Mouse (Mus musculus): ENCODE results near the gene Pip4k2c. TPM values are rescaled to one million over a fixed set of nuclear protein-coding genes. Genes with fewer than 3 reads are reported as not detected.

Gene Pip4k2c
- polyA plus RNA-seq, 1 experiment from 2014 or later, result 45.0 TPM

DNA sequence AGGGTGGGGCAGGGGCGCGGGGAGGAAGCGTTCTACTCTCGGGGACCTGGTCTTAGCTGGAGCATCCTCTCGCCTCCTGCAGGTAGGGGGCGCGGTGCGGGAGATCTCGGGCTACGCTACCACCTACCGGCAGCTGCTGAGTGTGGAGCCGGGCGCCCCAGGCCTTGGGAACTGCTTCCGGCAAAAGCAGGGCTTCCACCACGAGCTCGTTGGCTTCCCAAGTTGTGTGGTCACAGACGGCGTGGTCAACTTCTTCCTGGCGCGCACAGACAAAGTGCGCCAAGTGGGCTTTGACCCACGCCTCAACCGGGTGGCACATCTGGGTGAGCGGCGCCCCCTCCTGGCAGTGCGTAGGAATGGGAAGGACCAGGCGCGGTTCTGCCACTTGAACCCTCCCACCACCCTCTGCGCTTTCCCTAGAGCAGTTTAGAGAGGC lies 40.5 kb downstream of the Pip4k2c start:
- Histone ChIP-seq H3K9me3 (replicated peaks; ENCODE audit: low read length) (no peaks in the 10 kb centered on the region), H3K36me3 (ENCODE audit: insufficient read depth, low read length) (no peaks in the 10 kb centered on the region), H3K9ac (ENCODE audit: low read depth, low read length) (no peak overlapping the region), H3K4me2 (ENCODE audit: low read length) (peak overlapping the region; percentile 64), H3K4me3 (replicated peaks; ENCODE audit: low read depth, low read length) (peak overlapping the region; percentile 25), H3K27me3 (ENCODE audit: insufficient read depth, low read length) (no peaks in the 10 kb centered on the region), H3K4me1 (replicated peaks; ENCODE audit: insufficient read depth, low read length) (peaks cover 3% of the 10 kb centered on the region; the same call in 1 of the 2 replicates), H3K27ac (no peak overlapping the region)
- DNase-seq (ENCODE audit: low spot score), result peak; percentile 77
- TF ChIP-seq CTCF (IDR thresholded peaks at IDR 0.05; ENCODE audit: low read depth), result peak; percentile 83
- peak; percentile 70 for ATAC-seq (replicated peaks; ENCODE audit: low FRiP score, low read depth)
- under 1% methylated on average over 28 of the region's 29 CpGs for WGBS

DNA sequence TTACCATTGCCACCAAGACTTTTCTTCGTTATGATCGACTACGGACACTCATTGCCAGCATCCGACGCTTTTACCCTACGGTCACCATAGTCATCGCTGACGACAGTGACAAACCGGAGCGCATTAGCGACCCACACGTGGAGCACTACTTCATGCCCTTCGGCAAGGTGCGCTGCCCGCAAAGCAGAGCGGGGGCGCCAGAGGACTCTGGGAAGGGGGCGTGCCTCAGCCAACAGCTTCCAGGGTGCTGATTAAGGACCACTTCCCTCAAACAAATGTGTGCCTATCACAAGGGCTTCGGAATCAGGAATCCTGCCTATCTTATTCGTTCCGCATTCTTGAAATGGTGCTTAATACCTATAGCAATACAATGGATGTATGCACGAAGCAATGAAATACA lies 41.4 kb downstream of the Pip4k2c start:
- Histone ChIP-seq H3K4me3 (replicated peaks; ENCODE audit: low read depth, low read length) (peak overlapping the region; percentile 25), H3K9me3 (replicated peaks; ENCODE audit: low read length) (no peaks in the 10 kb centered on the region), H3K27ac (no peak overlapping the region), H3K9ac (ENCODE audit: low read depth, low read length) (no peak overlapping the region), H3K27me3 (ENCODE audit: insufficient read depth, low read length) (no peaks in the 10 kb centered on the region), H3K4me1 (replicated peaks; ENCODE audit: insufficient read depth, low read length) (peaks cover 9% of the 10 kb centered on the region; the same call in 1 of the 2 replicates), H3K4me2 (ENCODE audit: low read length) (peak overlapping the region; percentile 64), H3K36me3 (ENCODE audit: insufficient read depth, low read length) (no peaks in the 10 kb centered on the region)
- ATAC-seq (replicated peaks; ENCODE audit: low FRiP score, low read depth) (no peak), DNase-seq (ENCODE audit: low spot score) (no peak)
- 6% methylated on average over 22 of the region's 22 CpGs for WGBS
- TF ChIP-seq CTCF (IDR thresholded peaks at IDR 0.05; ENCODE audit: low read depth), result peak; percentile 48; the same call in 1 of the 2 replicates

DNA sequence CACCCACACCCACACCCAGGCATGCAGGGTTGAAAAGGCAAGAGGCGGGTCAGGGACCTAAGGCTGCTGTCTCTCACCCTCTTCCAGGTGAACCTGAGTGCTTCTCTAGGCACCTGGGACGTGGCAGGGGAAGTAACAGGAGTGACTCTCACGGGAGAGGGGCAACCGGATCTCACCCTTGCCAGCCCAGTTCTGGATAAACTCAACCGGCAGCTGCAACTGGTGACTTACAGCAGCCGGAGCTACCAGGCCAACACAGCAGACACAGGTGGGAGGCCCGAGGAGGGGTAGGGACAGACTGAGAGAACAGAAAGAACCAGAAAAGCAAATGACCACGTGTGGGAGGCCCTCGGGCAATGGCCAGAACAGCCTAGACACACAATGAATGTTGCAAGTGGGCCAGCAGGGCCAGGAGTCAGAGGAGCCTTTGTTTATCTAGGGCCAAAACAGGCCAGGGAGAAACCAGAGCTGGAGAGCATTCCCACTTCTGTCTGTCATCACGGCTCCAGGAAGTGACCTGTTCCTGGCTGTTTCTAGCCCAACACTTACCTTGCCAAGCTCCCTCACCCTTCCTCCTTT lies 43.7 kb downstream of the Pip4k2c start:
- Histone ChIP-seq H3K4me2 (ENCODE audit: low read length) (no peak overlapping the region), H3K4me1 (replicated peaks; ENCODE audit: insufficient read depth, low read length) (peaks cover 9% of the 10 kb centered on the region; the same call in 1 of the 2 replicates), H3K4me3 (replicated peaks; ENCODE audit: low read depth, low read length) (no peak overlapping the region), H3K27me3 (ENCODE audit: insufficient read depth, low read length) (no peaks in the 10 kb centered on the region), H3K9me3 (replicated peaks; ENCODE audit: low read length) (no peaks in the 10 kb centered on the region), H3K27ac (no peak overlapping the region), H3K36me3 (ENCODE audit: insufficient read depth, low read length) (no peaks in the 10 kb centered on the region), H3K9ac (ENCODE audit: low read depth, low read length) (no peak overlapping the region)
- ATAC-seq (replicated peaks; ENCODE audit: low FRiP score, low read depth) (no peak), DNase-seq (ENCODE audit: low spot score) (no peak)
- 40% methylated on average over 10 of the region's 10 CpGs for WGBS
- TF ChIP-seq CTCF (IDR thresholded peaks at IDR 0.05; ENCODE audit: low read depth), result no peak

- peaks cover 9% of the 10 kb centered on the region; the same call in 1 of the 2 replicates for H3K4me1 ChIP-seq (replicated peaks; ENCODE audit: insufficient read depth, low read length)
- no peaks in the 10 kb centered on the region for H3K9me3 ChIP-seq (replicated peaks; ENCODE audit: low read length)
- H3K36me3 ChIP-seq (ENCODE audit: insufficient read depth, low read length), result no peaks in the 10 kb centered on the region
- H3K27ac ChIP-seq, result no peak overlapping the region
- no peak overlapping the region for H3K4me3 ChIP-seq (replicated peaks; ENCODE audit: low read depth, low read length)
- DNase-seq (ENCODE audit: low spot score) (no peak), ATAC-seq (replicated peaks; ENCODE audit: low FRiP score, low read depth) (no peak)
- peak overlapping the region; percentile 93; the same call in 1 of the 2 replicates for H3K4me2 ChIP-seq (ENCODE audit: low read length)
- 39% methylated on average over 15 of the region's 15 CpGs for WGBS
- TF ChIP-seq CTCF (IDR thresholded peaks at IDR 0.05; ENCODE audit: low read depth), result no peak
- H3K9ac ChIP-seq (ENCODE audit: low read depth, low read length), result no peak overlapping the region
- H3K27me3 ChIP-seq (ENCODE audit: insufficient read depth, low read length), result no peaks in the 10 kb centered on the region
Observed at GRCm38 (mm10) chr10:127166771-127167613, 44.4 kb downstream of the Pip4k2c start.

GRCm38 (mm10) chr10:127166404-127166715 lies 45.0 kb downstream of the Pip4k2c start:
- Histone ChIP-seq H3K4me2 (ENCODE audit: low read length) (peak overlapping the region; percentile 93), H3K4me1 (replicated peaks; ENCODE audit: insufficient read depth, low read length) (peaks cover 9% of the 10 kb centered on the region; the same call in 1 of the 2 replicates), H3K27me3 (ENCODE audit: insufficient read depth, low read length) (no peaks in the 10 kb centered on the region), H3K36me3 (ENCODE audit: insufficient read depth, low read length) (no peaks in the 10 kb centered on the region), H3K9ac (ENCODE audit: low read depth, low read length) (peak overlapping the region; percentile 65), H3K27ac (no peak overlapping the region), H3K4me3 (replicated peaks; ENCODE audit: low read depth, low read length) (peak overlapping the region; percentile 57), H3K9me3 (replicated peaks; ENCODE audit: low read length) (no peaks in the 10 kb centered on the region)
- no peak for ATAC-seq (replicated peaks; ENCODE audit: low FRiP score, low read depth)
- WGBS, result 9% methylated on average over 11 of the region's 11 CpGs
- no peak for TF ChIP-seq CTCF (IDR thresholded peaks at IDR 0.05; ENCODE audit: low read depth)
- DNase-seq (ENCODE audit: low spot score), result no peak

GRCm38 (mm10) chr10:127165654-127166403 lies 45.6 kb downstream of the Pip4k2c start:
- H3K4me2 ChIP-seq (ENCODE audit: low read length), result peak overlapping the region; percentile 93
- no peak for DNase-seq (ENCODE audit: low spot score)
- H3K9ac ChIP-seq (ENCODE audit: low read depth, low read length), result peak overlapping the region; percentile 65
- peaks cover 9% of the 10 kb centered on the region; the same call in 1 of the 2 replicates for H3K4me1 ChIP-seq (replicated peaks; ENCODE audit: insufficient read depth, low read length)
- H3K9me3 ChIP-seq (replicated peaks; ENCODE audit: low read length), result no peaks in the 10 kb centered on the region
- ATAC-seq (replicated peaks; ENCODE audit: low FRiP score, low read depth), result peak; percentile 52
- peak overlapping the region; percentile 57 for H3K4me3 ChIP-seq (replicated peaks; ENCODE audit: low read depth, low read length)
- no peaks in the 10 kb centered on the region for H3K27me3 ChIP-seq (ENCODE audit: insufficient read depth, low read length)
- 1% methylated on average over 51 of the region's 56 CpGs for WGBS
- H3K36me3 ChIP-seq (ENCODE audit: insufficient read depth, low read length), result no peaks in the 10 kb centered on the region
- no peak for TF ChIP-seq CTCF (IDR thresholded peaks at IDR 0.05; ENCODE audit: low read depth)
- peak overlapping the region; percentile 52; the same call in 1 of the 2 replicates for H3K27ac ChIP-seq
